Mouse (Mus musculus): ENCODE measurements around the gene Th.

Th gene

GRCm38 (mm10) chr7:142902931-142903330, 28.0 kb downstream of the Th start:
- no peak for DNase-seq (ENCODE audit: low read depth, low spot score)

DNA sequence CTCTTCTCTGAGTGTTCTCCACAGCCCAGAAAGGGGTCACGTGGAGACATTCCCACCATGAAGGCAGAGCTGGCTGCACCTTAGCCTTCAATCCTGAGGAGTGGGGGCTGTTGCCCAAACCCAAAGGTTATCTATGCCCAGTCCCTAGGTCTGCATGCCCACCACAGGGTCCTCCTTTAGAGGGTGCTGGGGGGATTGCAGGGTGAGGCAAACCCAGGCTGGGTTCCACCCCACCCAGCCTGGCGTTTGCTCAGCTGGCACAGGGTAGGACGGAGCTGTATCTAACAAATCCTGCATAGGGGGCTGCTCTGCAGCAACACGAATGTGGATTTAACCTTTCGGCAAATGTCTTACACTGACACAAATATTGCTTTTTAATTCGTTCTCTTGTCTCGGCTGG, 29.2 kb downstream of the Th start:
- no peak for DNase-seq (ENCODE audit: low read depth, low spot score)

- DNase-seq (ENCODE audit: low read depth, low spot score) = no peak
Observed at GRCm38 (mm10) chr7:142899872-142900271, 31.1 kb downstream of the Th start.

DNA sequence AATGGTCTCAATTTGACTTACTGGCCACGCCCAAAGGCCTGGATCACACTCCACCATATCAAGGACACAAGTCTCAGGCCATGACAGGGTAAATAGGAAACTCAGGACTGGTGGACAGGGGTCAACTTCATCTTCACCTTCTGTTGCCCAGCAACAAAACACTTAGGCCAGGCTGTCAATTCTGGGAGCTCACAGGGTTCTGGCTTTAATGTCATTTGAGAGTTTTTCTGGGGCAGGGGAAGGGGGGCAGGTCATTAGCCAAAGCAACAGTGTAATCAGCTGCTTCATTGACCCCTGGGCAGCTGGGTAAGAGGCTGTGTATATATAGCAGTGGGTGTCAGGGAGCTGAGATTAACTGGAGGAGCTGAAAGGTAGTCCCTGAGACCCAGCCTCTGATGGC, 33.5 kb downstream of the Th start:
- no peak for DNase-seq (ENCODE audit: low read depth, low spot score)

DNA sequence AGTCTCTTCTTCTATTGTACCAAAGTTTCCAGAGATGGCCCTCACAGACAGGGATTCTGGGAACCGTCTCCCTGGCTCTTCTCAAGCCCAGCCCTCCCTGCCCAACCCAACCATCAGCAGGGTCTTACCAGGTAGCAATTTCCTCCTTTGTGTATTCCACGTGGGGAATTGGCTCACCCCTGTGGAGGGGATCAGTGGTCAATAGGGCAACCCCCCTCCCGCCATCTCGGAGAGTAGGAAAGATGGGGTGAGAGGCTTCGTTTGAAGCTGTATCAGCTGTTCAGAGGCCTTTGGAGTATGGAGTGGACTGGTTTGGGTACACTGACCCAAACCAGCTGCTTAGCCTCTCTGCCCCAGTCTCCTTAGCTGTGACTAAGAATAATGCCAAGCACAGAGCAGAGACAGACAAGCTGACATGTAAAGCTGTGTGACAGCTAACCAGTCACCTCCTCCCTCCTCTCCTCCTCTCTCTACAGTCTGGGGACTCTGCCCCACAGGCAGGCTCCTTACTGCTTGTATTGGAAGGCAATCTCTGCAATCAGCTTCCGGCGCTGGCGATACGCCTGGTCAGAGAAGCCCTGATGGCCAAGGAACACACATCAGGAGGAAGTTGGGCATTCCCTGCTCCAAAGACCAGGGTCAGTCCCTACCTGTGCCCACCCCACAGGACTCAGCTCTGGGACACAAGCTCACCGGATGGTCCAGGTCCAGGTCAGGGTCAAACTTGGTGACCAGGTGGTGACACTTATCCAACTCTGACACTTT, 34.8 kb downstream of the Th start:
- DNase-seq (ENCODE audit: low read depth, low spot score) = no peak

DNA sequence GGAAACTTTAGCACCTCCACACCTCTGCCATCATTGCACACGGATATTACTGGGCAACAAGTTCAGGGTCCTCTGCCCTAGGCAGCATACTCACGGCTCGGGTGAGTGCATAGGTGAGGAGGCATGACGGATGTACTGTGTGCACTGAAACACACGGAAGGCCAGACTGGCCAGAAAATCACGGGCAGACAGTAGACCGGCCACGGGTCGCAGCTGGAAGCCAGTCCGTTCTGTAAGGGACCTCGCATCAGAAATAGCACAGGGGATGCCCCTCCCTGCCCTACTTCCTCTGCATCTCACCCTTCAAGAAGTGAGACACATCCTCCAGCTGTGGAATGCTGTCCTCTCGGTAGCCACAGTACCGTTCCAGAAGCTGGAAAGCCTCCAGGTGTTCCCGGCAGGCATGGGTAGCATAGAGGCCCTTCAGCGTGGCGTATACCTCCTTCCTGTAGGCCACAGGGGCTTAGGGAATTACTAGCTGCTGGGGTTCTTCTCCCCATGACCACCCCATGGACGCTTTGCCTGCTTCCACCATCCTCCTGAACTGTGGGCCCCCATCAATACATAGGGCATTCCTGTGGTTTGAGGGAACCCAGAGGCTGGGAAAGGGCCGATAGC, 35.6 kb downstream of the Th start:
- no peak for DNase-seq (ENCODE audit: low read depth, low spot score)

- peak; percentile 72 for DNase-seq (ENCODE audit: low read depth, low spot score)
Observed at GRCm38 (mm10) chr7:142894669-142895068, 36.3 kb downstream of the Th start.

DNA sequence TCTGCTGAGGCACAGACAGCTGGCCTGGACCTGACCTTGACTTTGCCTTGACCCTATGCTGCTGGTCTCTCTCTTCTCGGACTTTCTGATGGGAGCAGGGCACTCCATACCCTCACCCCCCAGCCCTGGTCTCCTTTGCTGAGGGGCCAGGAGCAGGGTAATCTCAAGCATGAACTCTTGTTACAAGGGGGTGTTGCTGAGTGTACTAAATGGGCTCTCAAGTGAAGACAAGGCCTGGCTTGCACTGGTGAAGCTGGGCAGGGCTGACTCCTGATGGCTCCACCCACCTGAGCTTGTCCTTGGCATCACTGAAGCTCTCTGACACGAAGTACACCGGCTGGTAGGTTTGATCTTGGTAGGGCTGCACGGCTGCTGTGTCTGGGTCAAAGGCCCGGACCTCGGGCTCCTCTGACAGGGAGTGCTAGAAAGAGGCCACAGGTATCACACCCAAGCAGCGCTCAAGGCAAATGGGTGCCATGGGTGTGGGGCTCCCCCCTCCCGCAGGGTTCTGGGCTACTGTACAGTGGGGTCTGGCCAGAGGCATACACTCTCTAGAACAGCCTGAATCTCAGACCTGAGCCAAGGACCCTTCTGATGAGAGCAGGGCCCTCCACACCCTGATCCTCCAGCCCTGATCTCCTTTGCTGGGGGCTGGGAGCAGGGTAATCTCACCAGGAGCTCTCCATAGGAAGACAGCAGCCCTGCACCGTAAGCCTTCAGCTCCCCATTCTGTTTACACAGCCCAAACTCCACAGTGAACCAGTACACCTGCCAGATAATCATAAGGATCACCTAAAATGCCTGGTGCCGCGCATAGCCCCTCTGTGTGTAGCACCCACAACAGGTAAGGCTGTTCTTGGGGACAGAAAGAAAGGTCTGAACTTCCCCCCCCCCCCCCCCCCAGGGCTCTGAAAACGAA, 36.9 kb downstream of the Th start:
- DNase-seq (ENCODE audit: low read depth, low spot score) = no peak

DNA sequence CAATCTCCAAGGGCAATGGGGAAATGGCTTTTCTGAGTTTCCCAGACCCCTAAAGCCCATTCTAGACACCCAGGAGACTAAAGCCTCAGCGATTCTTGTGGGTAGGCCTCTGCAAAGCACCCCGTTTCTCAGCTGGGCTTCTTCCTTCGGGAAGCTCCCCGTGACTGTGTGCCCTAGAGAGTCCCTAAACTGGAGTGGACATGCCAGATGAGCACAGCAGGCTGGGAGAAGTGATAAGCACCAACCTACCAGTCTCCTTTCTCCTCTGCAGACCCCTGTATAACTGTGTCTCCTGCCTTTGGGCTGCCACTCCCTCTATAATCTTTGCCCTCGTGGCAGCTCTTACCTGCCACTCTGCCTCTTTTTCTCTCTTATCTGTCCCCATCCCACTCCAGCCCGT, 37.6 kb downstream of the Th start:
- no peak for DNase-seq (ENCODE audit: low read depth, low spot score)

DNA sequence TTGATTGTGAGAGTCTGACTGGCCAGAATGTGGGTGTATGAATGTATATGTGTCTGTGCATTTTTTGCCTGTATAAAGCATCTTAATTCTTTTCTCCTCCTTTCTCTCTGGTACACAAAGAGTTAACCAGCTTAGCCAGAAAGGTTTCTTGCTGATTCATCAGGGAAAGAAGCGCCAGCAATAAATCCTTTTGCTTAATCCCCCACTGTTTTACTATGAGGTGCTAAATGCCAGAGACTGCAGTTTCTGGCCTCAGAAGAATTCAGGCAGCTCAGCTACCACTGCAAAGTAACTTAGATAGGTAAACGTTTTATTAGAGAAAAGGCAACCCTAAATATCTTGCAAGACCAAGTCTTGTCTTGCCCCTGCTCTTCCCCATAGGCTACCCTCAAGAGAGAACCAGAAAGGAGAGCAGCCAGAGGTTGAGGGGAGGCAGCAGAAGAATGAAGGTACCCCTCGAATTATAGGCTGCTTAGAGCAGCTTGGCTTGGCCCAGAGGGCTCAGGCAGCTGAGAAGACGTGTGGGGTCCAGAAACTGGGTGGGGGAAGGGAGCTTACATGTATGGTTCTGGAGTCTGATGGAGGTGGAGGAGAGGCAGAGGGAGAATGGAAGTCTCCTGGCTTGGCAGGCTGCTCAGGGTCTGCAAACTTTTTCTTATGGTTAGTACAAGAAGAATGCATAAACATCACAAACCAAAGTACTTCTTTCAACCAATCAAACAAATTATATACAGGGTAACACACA, 61.3 kb downstream of the Th start:
- DNase-seq (ENCODE audit: low read depth, low spot score) = no peak

GRCm38 (mm10) chr7:142850681-142851080, 80.2 kb downstream of the Th start:
- peak; percentile 56 for DNase-seq (ENCODE audit: low read depth, low spot score)
